22 mouse cellular contexts compared by ENCODE assay signal in genomic region chr7:144669895-144670294, GRCm38 (mm10).
DNase-seq lines count a peak whose midpoint lies in the region; ATAC-seq and TF ChIP-seq lines count a peak whose summit lies in the region.
"Had no signal": no experiment of that assay in that cellular context is flagged by ENCODE, and none has a peak within 500 bp of the region (broad histone marks: within the 10 kb centered on the region; RNA-seq: fewer than 3 reads in every experiment).

No protein-coding gene starts in this region.

- peak; percentile 49 for TF ChIP-seq CTCF in kidney, postnatal 0 days (IDR thresholded peaks at IDR 0.05; ENCODE audit: low read depth)
- TF ChIP-seq CTCF in midbrain, postnatal 0 days (IDR thresholded peaks at IDR 0.05): peak; percentile 37; the same call in 1 of the 2 replicates

- H3K9ac ChIP-seq in kidney, postnatal 0 days (ENCODE audit: low read depth, low read length): no peak overlapping the region
- H3K9ac ChIP-seq in midbrain, postnatal 0 days (replicated peaks; ENCODE audit: low read length, poor library complexity, severe bottlenecking): no peak overlapping the region
- H3K9ac ChIP-seq in midbrain, embryonic 14.5 days (replicated peaks; ENCODE audit: low read length): no peak overlapping the region
- H3K9ac ChIP-seq: embryonic facial prominence, embryonic 12.5 days; forebrain, embryonic 12.5 days; heart, embryonic 12.5 days; limb, embryonic 12.5 days; liver, embryonic 13.5 days had no signal

- no peak overlapping the region for H3K4me3 ChIP-seq in kidney, postnatal 0 days (replicated peaks; ENCODE audit: low read depth, low read length)
- no peak overlapping the region for H3K4me3 ChIP-seq in midbrain, postnatal 0 days (ENCODE audit: low read depth, low read length)
- H3K4me3 ChIP-seq in midbrain, embryonic 14.5 days (replicated peaks; ENCODE audit: low read depth, low read length): no peak overlapping the region
- H3K4me3 ChIP-seq: embryonic facial prominence, embryonic 12.5 days; forebrain, embryonic 12.5 days; heart, embryonic 12.5 days; limb, embryonic 12.5 days; liver, embryonic 13.5 days had no signal

- WGBS in kidney, postnatal 0 days: 97% methylated on average over 2 of the region's 2 CpGs
- WGBS in midbrain, postnatal 0 days: 92% methylated on average over 2 of the region's 2 CpGs
- 95% methylated on average over 2 of the region's 2 CpGs for WGBS in midbrain, embryonic 14.5 days

- no peak for ATAC-seq in kidney, postnatal 0 days (replicated peaks; ENCODE audit: low FRiP score, low read depth)
- no peak for ATAC-seq in midbrain, postnatal 0 days (ENCODE audit: low FRiP score)
- no peak for ATAC-seq in midbrain, embryonic 14.5 days (ENCODE audit: low FRiP score, low TSS enrichment)

- no peak overlapping the region for H3K4me2 ChIP-seq in kidney, postnatal 0 days (ENCODE audit: low read length)
- no peak overlapping the region for H3K4me2 ChIP-seq in midbrain, postnatal 0 days (ENCODE audit: low read depth, low read length, poor library complexity, severe bottlenecking)
- no peak overlapping the region for H3K4me2 ChIP-seq in midbrain, embryonic 14.5 days (ENCODE audit: low read length)
- H3K4me2 ChIP-seq: embryonic facial prominence, embryonic 12.5 days; forebrain, embryonic 12.5 days; heart, embryonic 12.5 days; limb, embryonic 12.5 days; liver, embryonic 13.5 days; midbrain, embryonic 11.5 days had no signal

- H3K9me3 ChIP-seq in kidney, postnatal 0 days (replicated peaks; ENCODE audit: low read length): no peaks in the 10 kb centered on the region
- no peaks in the 10 kb centered on the region for H3K9me3 ChIP-seq in midbrain, postnatal 0 days (ENCODE audit: low read length)
- no peaks in the 10 kb centered on the region for H3K9me3 ChIP-seq in midbrain, embryonic 14.5 days (ENCODE audit: control insufficient read depth, low read length)
- H3K9me3 ChIP-seq: embryonic facial prominence, embryonic 12.5 days; forebrain, embryonic 12.5 days; heart, embryonic 12.5 days; limb, embryonic 12.5 days; liver, embryonic 13.5 days had no signal

- H3K27ac ChIP-seq in kidney, postnatal 0 days: no peak overlapping the region
- no peak overlapping the region for H3K27ac ChIP-seq in midbrain, postnatal 0 days (ENCODE audit: low read depth, low read length)
- no peak overlapping the region for H3K27ac ChIP-seq in midbrain, embryonic 14.5 days (replicated peaks; ENCODE audit: low read depth, low read length)
- H3K27ac ChIP-seq: embryonic facial prominence, embryonic 12.5 days; forebrain, embryonic 12.5 days; limb, embryonic 12.5 days; liver, embryonic 13.5 days had no signal

- no peaks in the 10 kb centered on the region for H3K36me3 ChIP-seq in kidney, postnatal 0 days (ENCODE audit: insufficient read depth, low read length)
- H3K36me3 ChIP-seq in midbrain, postnatal 0 days (ENCODE audit: insufficient read depth, low read length): no peaks in the 10 kb centered on the region
- H3K36me3 ChIP-seq in midbrain, embryonic 14.5 days (ENCODE audit: control insufficient read depth, insufficient read depth, low read length): no peaks in the 10 kb centered on the region; the same call in 1 of the 2 replicates
- H3K36me3 ChIP-seq: embryonic facial prominence, embryonic 12.5 days; heart, embryonic 12.5 days; limb, embryonic 12.5 days; liver, embryonic 13.5 days had no signal

- DNase-seq in kidney, postnatal 0 days (ENCODE audit: low spot score): no peak
- no peak for DNase-seq in kidney, postnatal 25 days
- no peak for DNase-seq in midbrain, postnatal 0 days (ENCODE audit: low spot score)
- DNase-seq in midbrain, embryonic 14.5 days: no peak
- peak; percentile 21 for DNase-seq in R1 (ENCODE audit: low read depth, low spot score)
- DNase-seq in frontal cortex, postnatal 36 days (ENCODE audit: low spot score in 2 of 2): no peak
- no peak for DNase-seq in neural tube, embryonic 10.5 days (ENCODE audit: extremely low spot score, low spot score)
- DNase-seq: adrenal gland, postnatal 36 days; cerebellum, adult 11-12 months; heart, adult 11 months; heart, postnatal 10 days; kidney, adult 2 months; kidney, postnatal 10 days; layer of hippocampus, postnatal 36 days; liver, embryonic 13.5 days; lung, postnatal 10 days; right cerebral cortex, postnatal 14 days had no signal

- H3K4me1 ChIP-seq in kidney, postnatal 0 days (replicated peaks; ENCODE audit: insufficient read depth, low read length): peaks cover 5% of the 10 kb centered on the region; the same call in 1 of the 2 replicates
- H3K4me1 ChIP-seq in midbrain, postnatal 0 days (ENCODE audit: insufficient read depth, low read length): no peaks in the 10 kb centered on the region
- no peaks in the 10 kb centered on the region for H3K4me1 ChIP-seq in midbrain, embryonic 14.5 days (ENCODE audit: control insufficient read depth, insufficient read depth, low read length)
- H3K4me1 ChIP-seq: embryonic facial prominence, embryonic 12.5 days; forebrain, embryonic 12.5 days; heart, embryonic 12.5 days; liver, embryonic 13.5 days had no signal

- no peaks in the 10 kb centered on the region for H3K27me3 ChIP-seq in kidney, postnatal 0 days (ENCODE audit: insufficient read depth, low read length)
- no peaks in the 10 kb centered on the region for H3K27me3 ChIP-seq in midbrain, postnatal 0 days (ENCODE audit: insufficient read depth, low read length)
- no peaks in the 10 kb centered on the region for H3K27me3 ChIP-seq in midbrain, embryonic 14.5 days (ENCODE audit: control insufficient read depth, insufficient read depth, low read length)
- H3K27me3 ChIP-seq: embryonic facial prominence, embryonic 12.5 days; limb, embryonic 12.5 days; liver, embryonic 13.5 days had no signal
